Mouse (Mus musculus) gastrocnemius, postnatal 14 days (tissue): ENCODE measurements around the gene Vti1a. TPM values are rescaled to one million over a fixed set of nuclear protein-coding genes. Genes with fewer than 3 reads are reported as not detected.

Source experiments
- DNase-seq: peaks from one replicate; pipeline ENCODE4 v3.0.0; 2021; ENCODE audit warnings: mixed read lengths
- intact Hi-C: fragments of 180-260 bp; cut with DNase I; formaldehyde crosslinking; loops from one replicate; pipeline ENCODE4 v1.15.1; 2025; ENCODE audit warnings: low total_unique reads
- total RNA-seq, 2 experiments: library from RNA; stranded (reverse); gene quantifications; 2 replicates each; pipeline ENCODE4 v1.2.3; 2021

The Vti1a gene
- total RNA-seq, 2 experiments from 2014 or later: 14.4 to 14.6 TPM

DNA sequence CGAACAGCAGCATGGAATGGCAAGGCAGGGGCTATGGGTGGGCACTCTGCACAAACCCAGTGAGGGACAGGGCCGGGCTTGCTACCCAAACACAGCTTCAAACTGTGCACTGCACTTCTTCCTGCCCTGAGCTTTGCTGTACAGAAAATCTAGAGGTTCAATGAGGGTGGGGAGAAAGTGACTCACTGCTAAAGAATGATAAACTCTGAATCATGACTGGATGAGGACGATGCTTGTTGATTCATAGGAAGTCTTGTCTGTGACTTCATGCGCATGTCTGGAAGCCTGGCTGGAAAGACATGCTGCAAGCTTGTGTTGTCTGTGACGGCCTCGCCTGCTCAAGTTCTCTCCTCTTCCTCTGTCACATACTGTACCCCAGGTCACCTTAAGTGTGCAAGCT lies 226.4 kb downstream of the Vti1a start:
- intact Hi-C loops: loop anchor here (10.0 kb wide), 1 partner anchor 592 kb away; no protein-coding TSS in a partner anchor
- DNase-seq: no peak

DNA sequence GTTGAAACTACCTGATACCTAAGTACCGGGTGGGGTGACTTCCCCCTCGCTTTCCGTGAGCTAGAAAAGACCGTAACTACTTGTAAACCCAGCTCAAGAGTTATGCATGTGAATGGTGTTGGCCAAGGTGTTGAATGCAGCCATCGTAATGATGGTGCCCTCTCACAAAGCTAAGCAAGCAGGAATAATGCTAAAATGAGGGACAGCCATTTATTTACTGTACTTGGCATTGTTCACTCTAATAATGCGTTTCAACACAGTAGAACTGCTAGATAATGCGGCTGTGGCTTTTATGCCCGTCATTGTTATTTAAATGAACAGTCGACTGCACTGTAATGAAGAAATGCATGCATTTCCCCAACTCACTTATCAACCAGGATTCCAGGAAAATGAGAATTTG lies 227.1 kb downstream of the Vti1a start:
- intact Hi-C loops: loop anchor here (10.0 kb wide), 1 partner anchor 592 kb away; no protein-coding TSS in a partner anchor

DNA sequence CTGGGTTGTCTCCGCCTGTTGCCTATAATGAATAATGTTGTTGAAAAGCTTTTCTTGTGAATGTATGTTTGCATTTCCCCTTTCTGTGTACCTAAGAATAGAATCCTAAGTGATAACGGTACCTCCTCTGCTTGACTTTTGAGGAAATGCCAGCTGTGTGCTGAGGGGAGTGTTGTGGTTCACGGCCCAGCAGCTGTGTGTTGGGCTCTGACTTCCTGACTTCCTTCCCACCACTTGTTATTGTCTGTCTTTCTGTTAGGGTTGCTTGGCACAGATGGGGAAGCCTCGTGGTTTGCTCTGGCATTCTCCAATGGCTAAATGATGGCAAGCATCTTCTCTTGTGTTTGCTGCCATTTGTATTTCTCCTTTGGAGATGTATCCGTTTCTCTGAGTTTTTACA lies 228.4 kb downstream of the Vti1a start:
- DNase-seq: peak; percentile 32
- intact Hi-C loops: loop anchor here (10.0 kb wide), 1 partner anchor 590 kb away; no protein-coding TSS in a partner anchor

More for the DNA sequence above, 227.1 kb downstream of the Vti1a start:
- no peak for DNase-seq

DNA sequence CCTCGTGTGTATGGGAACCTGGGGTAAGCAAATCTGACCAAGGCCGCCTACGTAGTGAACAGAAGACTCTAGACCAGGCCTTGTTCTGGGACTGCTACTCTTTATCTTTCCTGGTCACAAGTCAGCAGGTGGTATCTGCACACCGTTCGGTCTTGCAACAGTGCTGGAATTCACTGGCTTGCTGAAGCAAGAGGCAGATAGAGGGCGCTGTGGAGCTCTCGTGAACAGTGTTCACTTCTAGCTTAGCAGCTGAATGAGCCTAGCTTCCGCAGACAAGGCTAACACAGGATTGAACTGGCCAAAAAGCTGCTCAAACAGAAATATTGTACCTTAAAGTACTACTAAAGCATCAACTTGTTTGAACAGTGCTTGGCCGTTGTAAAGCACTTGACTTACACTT lies 229.4 kb downstream of the Vti1a start:
- intact Hi-C loops: loop anchor here (10.0 kb wide), 1 partner anchor 589 kb away; no protein-coding TSS in a partner anchor
- peak; percentile 87 for DNase-seq

DNA sequence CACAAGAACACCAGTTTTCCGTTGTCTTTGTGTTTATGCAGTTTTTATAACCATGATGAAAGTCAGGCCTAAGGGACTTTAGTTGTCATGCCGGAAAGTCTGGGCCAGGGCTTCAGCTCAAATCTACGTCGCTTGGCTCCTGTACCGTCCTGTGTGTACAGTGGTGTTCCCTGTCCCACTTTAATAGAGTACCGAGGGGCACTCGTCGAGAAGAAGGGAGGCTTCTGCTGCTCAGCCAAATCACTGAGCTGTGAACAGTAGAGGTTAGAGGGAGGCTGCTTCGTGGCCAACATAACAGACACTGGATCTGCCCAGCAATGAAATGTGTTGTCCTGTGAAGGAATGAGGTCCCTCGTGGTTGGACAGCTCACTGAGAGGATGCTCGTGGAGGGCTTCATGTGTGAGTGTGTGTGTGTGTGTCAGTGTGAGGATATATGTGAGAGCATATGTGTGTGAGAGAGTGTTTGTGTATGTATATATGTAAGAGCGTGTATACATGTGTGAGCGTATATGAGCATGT lies 230.0 kb downstream of the Vti1a start:
- intact Hi-C loops: loop anchor here (10.0 kb wide), 1 partner anchor 589 kb away; no protein-coding TSS in a partner anchor
- no peak for DNase-seq

DNA sequence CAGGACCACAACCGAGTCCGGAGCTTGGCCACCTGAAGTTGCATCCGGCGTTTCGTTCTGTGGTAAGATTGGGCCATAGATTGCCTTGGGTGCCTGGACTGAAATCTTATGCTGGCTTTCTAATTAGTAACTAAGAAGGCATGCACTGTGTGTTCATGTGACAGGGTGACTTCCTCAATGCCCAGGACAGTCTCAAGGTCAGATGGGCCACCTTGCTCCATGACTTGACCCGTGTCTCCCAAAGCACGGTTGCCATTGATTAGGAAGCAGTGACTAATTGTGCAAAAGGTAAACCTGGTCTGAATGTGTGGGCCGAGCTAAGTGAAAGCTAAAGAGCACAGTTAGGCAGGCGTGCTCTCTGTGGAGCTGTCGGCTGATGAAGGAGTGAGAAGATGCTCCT lies 232.1 kb downstream of the Vti1a start:
- intact Hi-C loops: loop anchor here (10.0 kb wide), 1 partner anchor 587 kb away; no protein-coding TSS in a partner anchor
- no peak for DNase-seq

DNA sequence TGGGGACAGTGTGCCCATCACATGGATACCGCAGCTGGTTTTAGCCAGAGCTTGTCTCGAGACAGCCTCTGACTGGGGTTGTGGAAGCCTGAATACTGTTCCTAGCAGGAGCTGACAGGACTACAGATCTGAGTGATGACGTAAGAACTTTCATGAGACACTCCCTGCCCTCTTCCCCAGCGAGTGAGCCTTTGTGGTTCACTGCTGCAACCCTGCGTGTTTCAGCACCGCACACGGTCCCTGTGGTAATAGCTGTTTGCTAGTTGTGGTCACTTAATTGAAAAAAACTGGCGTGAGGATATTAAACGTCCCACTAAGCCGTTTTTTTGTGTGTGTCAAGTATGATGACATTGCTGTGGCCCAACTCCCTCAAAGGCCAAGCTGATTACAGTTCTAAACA lies 232.6 kb downstream of the Vti1a start:
- intact Hi-C loops: loop anchor here (10.0 kb wide), 1 partner anchor 586 kb away; no protein-coding TSS in a partner anchor
- DNase-seq: no peak

DNA sequence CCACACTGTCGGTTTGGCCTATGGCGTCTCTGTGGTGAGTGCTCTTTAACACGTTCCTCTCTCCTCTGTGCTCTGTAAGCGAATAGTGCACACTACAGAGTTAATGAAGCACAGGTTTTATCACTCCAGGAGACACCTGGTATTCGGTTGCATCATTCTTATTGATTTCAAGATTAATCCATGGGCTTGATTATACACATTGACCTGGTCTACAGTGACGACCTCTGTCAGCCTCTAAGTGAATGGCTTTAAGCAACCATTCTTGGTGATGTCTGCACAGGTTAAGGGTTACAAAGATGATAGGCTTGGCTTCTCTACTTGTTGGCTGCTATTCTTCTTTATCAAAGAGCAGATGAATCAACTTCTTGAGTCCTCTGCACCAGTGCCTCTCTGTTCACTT lies 234.1 kb downstream of the Vti1a start:
- intact Hi-C loops: loop anchor here (5.0 kb wide), 1 partner anchor 332 kb away; no protein-coding TSS in a partner anchor
- DNase-seq: no peak

DNA sequence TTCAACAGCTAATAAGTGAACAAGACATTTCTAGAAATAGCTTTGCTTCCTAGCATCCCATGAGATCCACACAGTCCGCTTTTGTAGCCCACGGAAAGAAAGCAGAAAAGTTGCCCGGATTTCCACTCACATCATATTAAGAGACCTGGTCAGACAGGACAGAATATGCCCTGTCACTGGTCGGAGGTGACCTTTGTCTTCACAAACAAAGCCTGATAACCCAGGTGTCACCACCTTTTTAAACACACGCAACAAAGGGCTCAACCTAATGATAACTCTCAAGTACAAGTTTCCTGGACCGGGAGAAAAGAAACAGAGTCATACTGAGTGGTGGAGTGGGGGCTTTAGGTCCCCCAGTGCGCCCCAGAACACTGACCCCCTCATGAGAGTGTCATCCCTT lies 236.2 kb downstream of the Vti1a start:
- DNase-seq: no peak
- intact Hi-C loops: loop anchor here (5.0 kb wide), 1 partner anchor 330 kb away; no protein-coding TSS in a partner anchor

DNA sequence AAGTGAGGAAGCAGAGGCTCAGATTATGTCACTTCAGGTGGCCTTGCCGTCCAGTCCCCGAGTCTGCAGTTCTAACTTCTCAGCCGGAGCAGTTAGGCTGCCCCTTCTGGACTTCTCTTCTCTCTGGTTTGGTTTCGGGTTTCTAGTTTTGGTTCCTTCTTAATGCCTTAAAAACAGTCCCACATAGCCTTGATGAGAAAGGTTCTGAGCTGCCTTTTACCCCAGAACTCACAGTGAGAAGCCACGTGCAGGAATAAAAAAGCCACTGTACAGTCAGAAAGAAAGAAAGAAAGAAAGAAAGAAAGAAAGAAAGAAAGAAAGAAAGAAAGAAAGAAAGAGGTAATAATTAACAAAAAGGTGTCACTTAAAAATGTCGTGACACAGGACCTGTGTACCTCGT lies 236.8 kb downstream of the Vti1a start:
- no peak for DNase-seq
- intact Hi-C loops: loop anchor here (5.0 kb wide), 1 partner anchor 329 kb away; no protein-coding TSS in a partner anchor

DNA sequence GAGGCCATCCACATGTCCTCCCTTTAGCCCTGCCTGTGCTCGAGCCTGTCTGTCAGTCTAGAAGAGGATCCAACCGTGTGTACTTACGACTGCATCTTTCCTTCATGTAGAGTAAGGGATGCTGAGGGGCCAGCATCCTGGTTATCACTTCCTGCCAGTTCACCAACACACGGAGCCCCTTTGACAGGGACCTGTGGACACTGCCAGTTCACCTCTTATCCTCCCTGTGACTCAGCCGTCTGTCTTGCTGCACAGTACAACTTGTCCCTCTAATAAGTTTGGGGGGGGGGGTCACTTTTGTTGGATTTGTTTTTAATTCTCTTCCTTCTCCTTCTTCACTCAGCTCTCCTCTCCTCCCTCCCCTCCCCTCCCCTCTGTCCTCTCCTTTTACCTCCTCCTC lies 238.2 kb downstream of the Vti1a start:
- intact Hi-C loops: loop anchor here (5.0 kb wide), 1 partner anchor 328 kb away; no protein-coding TSS in a partner anchor
- no peak for DNase-seq

DNA sequence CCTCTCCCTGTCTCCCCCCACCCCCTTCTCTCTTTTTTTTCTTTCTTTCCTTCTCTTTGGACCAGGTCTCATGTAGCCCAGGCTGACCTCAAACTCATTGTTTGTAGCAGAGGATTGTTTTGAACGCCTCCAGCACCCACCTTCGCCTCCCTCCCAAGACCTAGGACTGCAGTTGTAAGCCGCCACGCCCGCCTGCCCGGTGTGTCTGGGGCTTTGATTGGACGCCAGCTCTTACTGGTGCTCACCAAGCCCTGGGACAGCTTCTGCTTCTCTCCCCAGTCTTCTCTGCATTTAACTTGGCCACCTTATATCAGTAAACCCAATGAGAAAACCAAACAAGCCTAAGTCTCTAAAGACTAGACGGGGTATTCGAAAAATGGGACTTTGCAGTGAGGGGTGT lies 238.6 kb downstream of the Vti1a start:
- intact Hi-C loops: loop anchor here (5.0 kb wide), 1 partner anchor 328 kb away; no protein-coding TSS in a partner anchor
- no peak for DNase-seq

DNA sequence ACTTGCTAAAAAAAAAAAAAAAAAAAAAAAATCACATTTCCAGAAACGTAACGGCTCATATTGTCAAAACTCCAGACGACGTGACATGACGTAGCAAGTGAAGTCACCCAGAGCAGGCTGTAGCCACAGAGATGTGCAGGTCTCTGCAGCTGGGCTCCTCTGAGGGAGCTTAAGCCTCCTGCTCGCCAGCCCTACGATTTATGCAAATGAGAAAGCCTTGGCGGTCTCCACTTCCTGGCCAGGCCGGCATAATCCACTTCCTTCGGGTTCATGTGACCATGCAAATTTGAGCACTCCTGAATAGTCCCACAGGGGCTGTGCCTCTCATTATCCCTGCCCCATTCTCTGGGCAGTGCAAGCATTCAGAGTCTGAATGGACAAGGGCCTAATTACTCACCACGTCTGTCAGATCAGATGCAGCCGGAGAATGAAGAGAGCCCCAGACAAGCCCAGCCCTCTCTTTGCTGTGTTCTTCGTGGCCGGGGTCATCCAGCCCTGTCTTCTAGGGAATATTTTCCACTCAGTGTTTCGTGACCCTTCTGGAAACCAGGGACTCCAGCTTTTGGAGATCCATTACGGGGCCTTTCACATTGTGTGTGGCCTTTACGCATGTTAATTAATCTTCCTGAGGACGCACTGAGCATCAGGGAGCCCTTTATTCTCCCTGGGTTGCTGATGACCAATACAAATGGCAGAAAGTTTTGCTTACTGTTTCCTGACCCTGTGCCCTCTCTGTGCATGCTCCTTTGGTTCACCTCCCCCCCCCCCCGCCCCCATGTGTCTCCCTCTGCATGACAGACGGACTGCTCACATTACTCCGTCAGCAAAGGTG lies 240.3 kb downstream of the Vti1a start:
- intact Hi-C loops: no loop called here
- DNase-seq: peak; percentile 29

DNA sequence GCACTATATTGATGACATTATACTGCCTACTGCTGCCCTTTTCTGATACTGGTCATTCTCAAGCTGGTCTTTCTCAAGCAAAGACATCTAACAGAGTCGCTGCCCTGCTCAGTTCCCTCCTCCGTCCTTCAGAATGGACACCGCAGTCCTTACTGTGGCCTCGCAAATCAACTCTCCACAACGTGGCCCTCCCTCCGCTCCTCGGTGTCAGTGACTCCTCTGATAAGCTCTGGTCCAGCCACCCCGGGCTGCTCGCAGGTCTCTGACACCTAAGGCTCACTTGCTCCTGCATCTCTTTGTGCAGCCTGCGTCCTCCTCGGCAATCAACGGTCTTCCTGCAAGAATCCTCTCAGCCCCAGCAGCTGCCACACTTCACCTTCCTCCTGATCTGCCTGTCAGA lies 243.2 kb downstream of the Vti1a start:
- intact Hi-C loops: no loop called here
- no peak for DNase-seq

DNA sequence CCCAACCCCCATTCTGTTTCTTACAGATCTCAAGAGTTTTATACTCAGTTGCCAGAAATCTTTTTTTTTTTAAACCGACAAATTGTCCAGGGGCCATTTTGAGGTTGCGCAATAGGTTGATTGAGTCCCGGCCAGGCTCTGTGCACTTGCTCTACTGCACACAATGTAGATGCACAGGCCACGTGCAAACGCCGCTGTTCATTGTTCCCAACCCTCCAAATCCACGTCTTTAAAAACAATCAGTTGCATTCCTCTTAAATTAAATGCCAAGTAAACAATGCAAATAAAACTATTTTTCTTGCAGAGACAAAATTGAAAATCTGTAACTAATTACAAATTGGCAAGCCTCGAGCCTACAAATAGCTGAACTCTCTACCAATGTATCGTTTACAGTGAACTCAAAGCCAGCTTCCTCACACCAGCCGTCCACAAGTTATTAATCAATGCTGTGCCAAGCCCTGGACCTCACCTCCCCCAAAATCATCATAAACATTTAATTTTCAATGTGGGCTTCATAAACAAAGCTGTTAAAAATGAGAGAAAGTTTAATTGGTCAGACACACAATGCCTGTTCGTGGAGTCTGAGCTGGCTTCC lies 244.1 kb downstream of the Vti1a start:
- no peak for DNase-seq
- intact Hi-C loops: no loop called here

DNA sequence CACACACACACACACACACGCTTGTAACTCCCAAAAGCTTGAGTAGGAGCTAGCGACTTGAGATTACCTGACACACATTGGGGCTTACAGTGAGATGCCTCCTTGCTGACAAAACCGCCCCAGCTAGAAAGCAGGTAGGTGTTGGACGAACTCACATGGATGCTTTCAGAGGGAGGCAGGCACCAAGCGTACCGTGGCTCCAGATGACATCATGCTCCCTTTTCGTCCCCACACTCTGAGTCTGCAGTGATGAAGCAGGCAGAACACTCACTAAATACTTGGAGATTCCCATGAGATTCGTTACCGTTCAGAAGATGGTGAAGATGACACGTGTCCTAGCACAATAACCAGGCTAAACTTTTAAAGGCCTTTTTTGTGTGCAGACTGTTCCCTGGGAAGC lies 245.4 kb downstream of the Vti1a start:
- no peak for DNase-seq
- intact Hi-C loops: no loop called here

DNA sequence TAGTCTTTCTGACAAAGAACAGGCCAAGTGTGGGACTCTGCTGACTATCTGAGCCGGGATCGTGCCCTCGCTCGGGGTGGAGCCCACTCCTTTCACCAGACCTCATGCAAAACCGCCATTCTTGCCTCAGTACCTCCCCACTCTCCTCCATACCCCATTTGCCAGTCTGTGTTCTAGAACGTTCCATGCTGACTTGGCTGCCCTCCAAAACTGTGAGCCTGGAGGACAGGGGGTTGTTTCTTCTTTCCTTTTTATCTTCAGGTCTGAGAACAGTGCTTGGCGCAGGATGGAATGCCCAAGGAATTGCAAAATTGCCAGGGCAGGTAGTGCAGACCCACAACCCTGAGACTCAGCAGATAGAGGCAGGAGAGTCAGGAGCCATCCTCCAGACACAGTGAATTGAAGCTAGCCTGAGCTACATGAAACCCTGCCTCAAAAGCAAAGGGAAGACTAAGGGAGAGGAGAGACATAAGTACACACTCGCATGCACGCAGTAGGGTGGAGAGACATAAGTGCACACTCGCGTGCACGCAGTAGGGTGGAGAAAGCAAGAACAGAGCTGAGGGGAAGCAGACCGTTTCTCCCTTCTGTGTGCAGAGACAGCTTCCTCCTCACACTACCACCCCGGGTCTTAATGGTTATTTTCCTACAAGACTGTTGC lies 246.5 kb downstream of the Vti1a start:
- intact Hi-C loops: no loop called here
- no peak for DNase-seq

DNA sequence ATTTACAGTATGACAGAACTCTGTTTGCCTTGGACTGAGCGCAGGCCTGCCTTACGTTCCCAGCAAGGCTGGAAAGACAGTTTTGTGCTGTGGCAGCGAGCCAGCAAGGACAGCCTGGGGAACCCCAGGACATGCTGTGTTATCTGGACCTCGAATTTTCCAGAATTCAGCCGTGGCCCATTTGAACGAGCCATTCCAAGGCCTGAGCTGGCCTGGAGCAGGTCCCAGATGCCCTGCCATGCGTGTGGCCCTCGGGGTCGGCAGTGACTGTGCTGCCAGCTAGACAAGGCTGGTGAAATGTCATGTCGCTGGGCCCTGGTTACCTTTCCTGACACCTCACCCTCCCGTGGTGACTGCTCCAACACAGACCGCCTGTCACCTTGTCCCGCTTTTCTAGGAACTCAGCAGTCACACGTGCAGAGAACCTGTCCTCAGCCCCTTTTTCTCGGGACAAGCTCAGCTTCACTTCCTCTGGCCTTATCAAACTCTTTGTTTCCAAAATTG lies 247.1 kb downstream of the Vti1a start:
- intact Hi-C loops: no loop called here
- DNase-seq: peak; percentile 36

DNA sequence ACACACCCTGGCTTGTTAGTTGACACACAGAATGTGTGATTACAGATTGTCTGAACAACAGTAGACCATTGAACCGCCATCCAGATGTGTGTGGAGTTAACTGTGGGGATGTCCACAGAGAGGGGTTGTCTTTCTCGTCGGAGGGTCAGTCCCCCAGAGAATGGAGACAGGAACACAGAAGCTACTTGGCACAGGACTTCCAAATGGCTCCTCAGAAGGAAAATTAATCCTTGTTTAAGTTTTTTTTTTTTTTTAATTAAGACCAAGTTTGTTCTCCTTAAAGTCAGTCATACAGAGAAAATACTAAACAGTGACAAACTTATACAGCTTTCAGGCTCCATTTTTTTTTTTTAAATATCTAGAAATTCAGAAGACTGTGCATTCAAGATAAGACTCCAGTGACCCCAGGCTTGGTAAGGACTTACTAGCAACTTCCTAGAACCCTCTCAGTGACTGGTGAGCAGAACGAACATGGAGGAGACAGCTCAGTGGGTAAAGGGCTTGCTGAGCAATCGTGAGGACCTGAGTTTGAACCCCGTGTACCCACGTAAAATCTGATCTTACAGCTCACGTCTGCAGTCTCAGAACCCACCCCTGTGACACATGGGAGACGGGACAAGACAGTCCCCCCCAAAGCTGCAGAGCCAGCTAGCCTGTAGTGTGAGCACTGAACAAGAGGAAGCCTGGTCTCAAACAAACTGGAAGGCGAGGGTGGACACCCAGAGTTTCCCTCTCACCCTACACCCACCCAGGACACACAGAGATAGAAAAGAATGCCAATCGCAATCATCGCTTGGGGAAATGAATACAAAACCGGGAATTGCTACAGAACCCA lies 248.2 kb downstream of the Vti1a start:
- DNase-seq: no peak
- intact Hi-C loops: no loop called here
